Mouse (Mus musculus) G1E (cell line): Measurements from ENCODE around the gene Midn. TPM values are rescaled to one million over a fixed set of nuclear protein-coding genes. Genes with fewer than 3 reads are reported as not detected.

Experiments used
- ATAC-seq: 2 replicates; pipeline ENCODE4 v1.8.0; 2016; ENCODE audit warnings: mild to moderate bottlenecking; ENCODE audit not compliant: insufficient number of reproducible peaks, poor library complexity, low FRiP score, severe bottlenecking; ENCODE audit errors: extremely low read depth
- DNase-seq: peaks from one replicate; pipeline ENCODE4 v3.0.0; 2012; ENCODE audit warnings: low spot score
- H3K27me3 ChIP-seq: 2 replicates; pipeline ENCODE4 v1.6.1; 2012; ENCODE audit warnings: mild to moderate bottlenecking, low read length, inconsistent platforms; ENCODE audit not compliant: insufficient read depth
- H3K36me3 ChIP-seq: replicated peaks from 2 replicates; pipeline ENCODE3; 2012; ENCODE audit warnings: mild to moderate bottlenecking, inconsistent platforms
- H3K4me1 ChIP-seq: 2 replicates; pipeline ENCODE4 v1.6.1; 2012; ENCODE audit warnings: low read depth, low read length, inconsistent platforms, mixed read lengths; ENCODE audit not compliant: insufficient read depth
- H3K4me3 ChIP-seq: 2 replicates; pipeline ENCODE4 v1.5.1; 2012; ENCODE audit warnings: low read depth, mild to moderate bottlenecking, inconsistent platforms, low read length, moderate library complexity, mixed read lengths
- H3K9me3 ChIP-seq: replicated peaks from 2 replicates; pipeline ENCODE4 v1.6.1; 2012; ENCODE audit warnings: inconsistent platforms
- CTCF ChIP-seq: IDR thresholded peaks from 2 replicates; pipeline ENCODE4 v1.5.1; 2012; ENCODE audit warnings: low read depth, low read length, inconsistent platforms, mixed read lengths
- GATA1 ChIP-seq: IDR thresholded peaks from 2 replicates; pipeline ENCODE4 v1.6.1; 2012; ENCODE audit warnings: borderline replicate concordance, low read length, inconsistent platforms, mixed read lengths
- GATA2 ChIP-seq: IDR thresholded peaks from 2 replicates; pipeline ENCODE4 v1.6.1; 2012; ENCODE audit warnings: low read depth, low read length, inconsistent platforms, borderline replicate concordance
- POLR2AphosphoS5 ChIP-seq: IDR thresholded peaks from 2 replicates; pipeline ENCODE4 v1.6.1; 2012; ENCODE audit warnings: low read depth, low read length, inconsistent platforms; ENCODE audit not compliant: insufficient replicate concordance
- TAL1 ChIP-seq: conservative IDR thresholded peaks from 2 replicates; pipeline ENCODE4 v1.6.1; 2012; ENCODE audit warnings: low read depth, low read length, inconsistent platforms, mixed read lengths
- polyA plus RNA-seq: library from polyadenylated mRNA; stranded (reverse); fragments of >175 nt; gene quantifications from 2 replicates; pipeline ENCODE4 v1.2.3, GENCODE M21; 2012
- total RNA-seq, 2 experiments: library from RNA; stranded (forward) in 1 of 2; stranded (reverse) in 1 of 2; fragments of 200-1000 nt in 1 of 2; fragments of >200 nt in 1 of 2; fragmentation: Nextera tagmentation in 1 of 2; gene quantifications; 2 replicates each; pipeline ENCODE4 v1.2.3; 2014 to 2017

The Midn gene
- total and polyA plus RNA-seq, 3 experiments, result 19.2 to 302 (median 89.8) TPM

GRCm38 (mm10) chr10:80146568-80147011 is 1.5 kb upstream of the Midn start:
- Histone ChIP-seq H3K27me3 (no peaks in the 10 kb centered on the region), H3K4me1 (peaks cover 70% of the 10 kb centered on the region), H3K4me3 (peak overlapping the region; percentile 94; the same call in 1 of the 2 replicates), H3K9me3 (no peaks in the 10 kb centered on the region), H3K36me3 (peaks cover 65% of the 10 kb centered on the region)
- ATAC-seq (no peak), DNase-seq (no peak)
- TF ChIP-seq CTCF (no peak), TAL1 (no peak), GATA1 (no peak), GATA2 (no peak), POLR2AphosphoS5 (no peak)

GRCm38 (mm10) chr10:80147146-80147718 is 840 bp upstream of the Midn start:
- TF ChIP-seq GATA1 (no peak), CTCF (no peak), POLR2AphosphoS5 (no peak), GATA2 (no peak), TAL1 (no peak)
- H3K4me3 ChIP-seq, result peak overlapping the region; percentile 94; the same call in 1 of the 2 replicates
- ATAC-seq, result no peak
- H3K9me3 ChIP-seq, result no peaks in the 10 kb centered on the region
- no peaks in the 10 kb centered on the region for H3K27me3 ChIP-seq
- peaks cover 71% of the 10 kb centered on the region for H3K36me3 ChIP-seq
- DNase-seq, result no peak
- H3K4me1 ChIP-seq, result peaks cover 72% of the 10 kb centered on the region

- peaks cover 76% of the 10 kb centered on the region for H3K36me3 ChIP-seq
- no peaks in the 10 kb centered on the region for H3K9me3 ChIP-seq
- H3K27me3 ChIP-seq, result no peaks in the 10 kb centered on the region
- DNase-seq (peak; percentile 76), ATAC-seq (peak; percentile 22)
- H3K4me1 ChIP-seq, result peaks cover 73% of the 10 kb centered on the region
- no peak for TF ChIP-seq POLR2AphosphoS5
- no peak for TF ChIP-seq CTCF
- no peak for TF ChIP-seq GATA2
- TF ChIP-seq GATA1, result no peak
- TF ChIP-seq TAL1, result no peak
- H3K4me3 ChIP-seq, result peak overlapping the region; percentile 94
Measured at GRCm38 (mm10) chr10:80148610-80149290, 678 bp downstream of the Midn start.

GRCm38 (mm10) chr10:80149291-80150225 is 1.5 kb downstream of the Midn start:
- DNase-seq, result peak; percentile 89
- Histone ChIP-seq H3K4me1 (peaks cover 73% of the 10 kb centered on the region), H3K9me3 (no peaks in the 10 kb centered on the region), H3K4me3 (peak overlapping the region; percentile 94), H3K36me3 (peaks cover 76% of the 10 kb centered on the region), H3K27me3 (no peaks in the 10 kb centered on the region)
- peak; percentile 79 for ATAC-seq
- TF ChIP-seq TAL1 (no peak), GATA2 (no peak), POLR2AphosphoS5 (no peak), CTCF (no peak), GATA1 (no peak)

- H3K9me3 ChIP-seq, result no peaks in the 10 kb centered on the region
- DNase-seq (peak; percentile 48), ATAC-seq (no peak)
- peak overlapping the region; percentile 94 for H3K4me3 ChIP-seq
- TF ChIP-seq CTCF (no peak), TAL1 (no peak), POLR2AphosphoS5 (no peak), GATA1 (no peak), GATA2 (no peak)
- H3K36me3 ChIP-seq, result peaks cover 76% of the 10 kb centered on the region
- no peaks in the 10 kb centered on the region for H3K27me3 ChIP-seq
- peaks cover 73% of the 10 kb centered on the region for H3K4me1 ChIP-seq
Measured at GRCm38 (mm10) chr10:80150226-80151210, 2.4 kb downstream of the Midn start.
